Comparison of ENCODE assay signal across 22 mouse cellular contexts in genomic region chr13:103316777-103317367, GRCm38 (mm10).
"Had no signal": no experiment of that assay in that cellular context is flagged by ENCODE, and none has a peak within 500 bp of the region (broad histone marks: within the 10 kb centered on the region; RNA-seq: fewer than 3 reads in every experiment).

No protein-coding gene starts in this region.

- H3K4me2 ChIP-seq: heart, embryonic 12.5 days; hindbrain, embryonic 12.5 days; hindbrain, embryonic 14.5 days; intestine, embryonic 15.5 days; limb, embryonic 13.5 days; limb, embryonic 15.5 days had no signal

- H3K27ac ChIP-seq: heart, embryonic 10.5 days; hindbrain, embryonic 12.5 days; hindbrain, embryonic 14.5 days; intestine, embryonic 15.5 days; limb, embryonic 13.5 days; limb, embryonic 15.5 days had no signal

- DNase-seq: forebrain, postnatal 0 days; gastrocnemius, postnatal 14 days; gastrocnemius, postnatal 36 days; heart, adult 18-20 months; heart, postnatal 10 days; kidney, adult 18-20 months; kidney, adult 8-10 months; kidney, postnatal 10 days; kidney, postnatal 36 days; layer of hippocampus, adult 9-11 months; layer of hippocampus, postnatal 36 days; left cerebral cortex, postnatal 4 days had no signal

- H3K4me1 ChIP-seq: intestine, embryonic 15.5 days had no signal

- H3K4me3 ChIP-seq: heart, embryonic 10.5 days; heart, embryonic 12.5 days; hindbrain, embryonic 12.5 days; intestine, embryonic 15.5 days; limb, embryonic 13.5 days; limb, embryonic 15.5 days had no signal

- H3K36me3 ChIP-seq: heart, embryonic 10.5 days; heart, embryonic 12.5 days; hindbrain, embryonic 12.5 days; intestine, embryonic 15.5 days; limb, embryonic 13.5 days; limb, embryonic 15.5 days had no signal

- H3K27me3 ChIP-seq: heart, embryonic 12.5 days; intestine, embryonic 15.5 days; limb, embryonic 13.5 days; limb, embryonic 15.5 days had no signal

- ATAC-seq: forebrain, postnatal 0 days; hindbrain, embryonic 16.5 days; inflammation-experienced regulatory T-cells, adult 6 months; intestine, embryonic 15.5 days; intestine, postnatal 0 days had no signal

- H3K9me3 ChIP-seq: heart, embryonic 10.5 days; heart, embryonic 12.5 days; hindbrain, embryonic 12.5 days; intestine, embryonic 15.5 days; limb, embryonic 13.5 days; limb, embryonic 15.5 days had no signal

- H3K9ac ChIP-seq: forebrain, postnatal 0 days; heart, embryonic 12.5 days; hindbrain, embryonic 12.5 days; hindbrain, embryonic 14.5 days; intestine, embryonic 15.5 days; limb, embryonic 13.5 days; limb, embryonic 15.5 days had no signal
